Mouse (Mus musculus) liver, embryonic 14.5 days (tissue): Measurements from ENCODE around the gene Wdr76.

ENCODE experiments used
- CTCF ChIP-seq: IDR thresholded peaks from 2 replicates; pipeline ENCODE4 v1.5.1; 2016; ENCODE audit warnings: antibody characterized with exemption, low read depth, control low read depth
- EP300 ChIP-seq: IDR thresholded peaks from 2 replicates; pipeline ENCODE4 v1.6.1; 2016; ENCODE audit warnings: antibody characterized with exemption, low read depth

- TF ChIP-seq CTCF (no peak), EP300 (no peak)
These were observed 28.8 kb upstream of the Wdr76 start for GRCm38 (mm10) chr2:121477491-121478266.
